Mouse (Mus musculus) myocyte (in vitro differentiated cells): ENCODE measurements at regions not wholly inside any gene's neighbourhood (a gene's known extent, or its start where the extent isn't known, plus 50 kb on each side); places are given as distances from the start of the nearest gene placed in this dataset.

Source experiments
- H3K27me3 ChIP-seq: one replicate; pipeline ENCODE4 v1.6.1; 2011; ENCODE audit not compliant: control insufficient read depth, insufficient read depth, insufficient read length
- H3K36me3 ChIP-seq: one replicate; pipeline ENCODE4 v1.6.1; 2011; ENCODE audit not compliant: control insufficient read depth, insufficient read depth
- H3K4me2 ChIP-seq: one replicate; pipeline ENCODE4 v1.6.1; 2011; ENCODE audit warnings: low read depth, control low read depth
- H3K4me3 ChIP-seq: one replicate; pipeline ENCODE4 v1.5.1; 2011; ENCODE audit warnings: mild to moderate bottlenecking, control low read depth, moderate library complexity
- H3K79me2 ChIP-seq: one replicate; pipeline ENCODE4 v1.6.1; 2011; ENCODE audit not compliant: control insufficient read depth, insufficient read depth
- H3ac ChIP-seq: one replicate; pipeline ENCODE4 v1.6.1; 2011; ENCODE audit not compliant: control insufficient read depth, insufficient read length
- CEBPB ChIP-seq: IDR thresholded peaks from 2 replicates; pipeline ENCODE4 v1.6.1; 2011; ENCODE audit warnings: mild to moderate bottlenecking, moderate library complexity; ENCODE audit not compliant: poor library complexity, insufficient read depth, severe bottlenecking
- E2F4 ChIP-seq: IDR thresholded peaks from one replicate; pipeline ENCODE4 v1.6.1; 2011; ENCODE audit warnings: mild to moderate bottlenecking, control low read depth, moderate library complexity; ENCODE audit not compliant: insufficient read depth
- MAX ChIP-seq: IDR thresholded peaks from one replicate; pipeline ENCODE4 v1.6.1; 2011; ENCODE audit warnings: low read depth, mild to moderate bottlenecking, control low read depth
- MYOD1 ChIP-seq, 3 experiments: IDR thresholded peaks; one replicate each; pipeline ENCODE4 v1.6.1; 2011; ENCODE audit warnings: control low read depth in 2 of 3, low read depth in 2 of 3, mild to moderate bottlenecking in 2 of 3, moderate library complexity in 1 of 3; ENCODE audit not compliant: insufficient read length in 2 of 3, control insufficient read depth in 1 of 3
- MYOG ChIP-seq, 3 experiments: IDR thresholded peaks; one replicate each; pipeline ENCODE4 v1.6.1; 2011; ENCODE audit warnings: control low read depth in 2 of 3, low read depth in 2 of 3, mild to moderate bottlenecking in 2 of 3; ENCODE audit not compliant: insufficient read length in 2 of 3, control insufficient read depth in 1 of 3, insufficient read depth in 1 of 3
- POLR2A ChIP-seq: IDR thresholded peaks from one replicate; pipeline ENCODE4 v1.6.1; 2011; ENCODE audit warnings: low read depth, mild to moderate bottlenecking, control low read depth, moderate library complexity; ENCODE audit not compliant: insufficient read length
- POLR2AphosphoS2 ChIP-seq: IDR thresholded peaks from one replicate; pipeline ENCODE4 v1.6.1; 2011; ENCODE audit warnings: low read depth, control low read depth; ENCODE audit not compliant: insufficient read length
- REST ChIP-seq: IDR thresholded peaks from one replicate; pipeline ENCODE4 v1.6.1; 2011; ENCODE audit warnings: mild to moderate bottlenecking, control low read depth, moderate library complexity; ENCODE audit not compliant: insufficient read depth, insufficient read length
- SRF ChIP-seq: IDR thresholded peaks from one replicate; pipeline ENCODE4 v1.6.1; 2011; ENCODE audit warnings: low read depth; ENCODE audit not compliant: control insufficient read depth, insufficient read length
- TCF12 ChIP-seq: IDR thresholded peaks from one replicate; pipeline ENCODE4 v1.6.1; 2011; ENCODE audit warnings: mild to moderate bottlenecking, control low read depth; ENCODE audit not compliant: poor library complexity, insufficient read depth, severe bottlenecking
- TCF3 ChIP-seq: IDR thresholded peaks from one replicate; pipeline ENCODE4 v1.6.1; 2011; ENCODE audit warnings: low read depth, control low read depth; ENCODE audit not compliant: insufficient read length
- USF1 ChIP-seq: IDR thresholded peaks from one replicate; pipeline ENCODE4 v1.6.1; 2011; ENCODE audit warnings: low read depth, mild to moderate bottlenecking, control low read depth, moderate library complexity

DNA sequence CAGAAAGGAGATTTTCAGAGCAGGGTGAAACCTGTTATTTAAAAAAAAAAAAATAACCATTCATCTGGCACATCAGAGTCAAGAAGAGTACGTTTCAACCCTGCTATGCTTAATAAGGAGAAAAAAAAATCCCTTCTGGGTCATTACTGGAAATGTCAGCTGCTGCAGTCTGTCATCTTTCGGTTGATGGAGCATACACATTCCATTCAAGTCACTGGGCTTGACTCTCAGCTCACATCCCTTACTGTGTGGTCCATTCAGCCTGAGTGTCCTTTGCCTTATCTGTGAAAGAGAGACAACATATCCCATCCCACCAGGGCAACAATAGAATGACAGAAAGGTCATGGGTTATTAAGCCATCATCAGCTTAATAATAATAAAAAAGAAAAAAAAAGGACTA lies 1376.1 kb upstream of the Gm7489 start:
- H3K79me2 ChIP-seq, result no peaks in the 10 kb centered on the region
- no peak overlapping the region for H3K4me3 ChIP-seq
- no peaks in the 10 kb centered on the region for H3K27me3 ChIP-seq
- no peak overlapping the region for H3ac ChIP-seq
- peak; percentile 95 to 97 (median 96) for TF ChIP-seq MYOD1 (IDR thresholded peaks at IDR 0.05; ENCODE audit: control insufficient read depth in 1 of 3, insufficient read length in 2 of 3, low read depth in 2 of 3)
- no peak for TF ChIP-seq POLR2A
- no peak for TF ChIP-seq CEBPB
- no peak for TF ChIP-seq SRF
- TF ChIP-seq USF1, result no peak
- peak; percentile 48 for TF ChIP-seq TCF12
- TF ChIP-seq MAX, result no peak
- TF ChIP-seq POLR2AphosphoS2, result no peak
- TF ChIP-seq MYOG (IDR thresholded peaks at IDR 0.05; ENCODE audit: control insufficient read depth in 1 of 3, insufficient read depth in 1 of 3, insufficient read length in 2 of 3, low read depth in 2 of 3), result no peak
- TF ChIP-seq REST, result no peak
- TF ChIP-seq TCF3, result peak; percentile 29
- TF ChIP-seq E2F4, result no peak
- peak overlapping the region; percentile 4 for H3K4me2 ChIP-seq
- no peaks in the 10 kb centered on the region for H3K36me3 ChIP-seq

DNA sequence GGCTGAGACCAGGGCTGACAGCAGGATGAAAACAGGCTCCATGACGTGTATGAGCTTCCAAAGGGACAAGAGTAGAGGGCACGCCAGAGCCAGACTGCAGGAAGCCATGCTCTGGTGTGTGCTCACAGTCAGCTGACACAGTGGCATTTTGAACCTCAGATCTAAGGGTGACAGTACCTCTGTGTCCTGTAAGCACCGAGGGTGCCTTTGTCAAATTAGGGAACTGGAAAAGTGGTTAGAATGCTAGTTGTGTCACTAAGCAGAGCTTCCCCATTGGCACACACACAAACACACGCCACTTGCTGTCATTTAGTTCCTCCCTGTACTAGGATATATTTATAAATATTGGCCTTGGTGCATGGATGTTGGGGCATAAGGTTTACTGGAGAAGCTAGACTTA lies 1374.6 kb upstream of the Gm7489 start:
- Histone ChIP-seq H3K4me3 (no peak overlapping the region), H3K79me2 (no peaks in the 10 kb centered on the region), H3K36me3 (no peaks in the 10 kb centered on the region), H3K4me2 (no peak overlapping the region), H3K27me3 (no peaks in the 10 kb centered on the region), H3ac (no peak overlapping the region)
- TF ChIP-seq CEBPB (no peak), MYOD1 (IDR thresholded peaks at IDR 0.05; ENCODE audit: control insufficient read depth in 1 of 3, insufficient read length in 2 of 3, low read depth in 2 of 3) (no peak), E2F4 (no peak), TCF12 (no peak), POLR2A (no peak), USF1 (no peak), MAX (no peak), TCF3 (no peak), SRF (no peak), REST (no peak), POLR2AphosphoS2 (no peak), MYOG (IDR thresholded peaks at IDR 0.05; ENCODE audit: control insufficient read depth in 1 of 3, insufficient read depth in 1 of 3, insufficient read length in 2 of 3, low read depth in 2 of 3) (no peak)

GRCm38 (mm10) chr15:52536594-52536993 lies 1348.1 kb upstream of the Gm7489 start:
- TF ChIP-seq CEBPB (no peak), USF1 (no peak), REST (no peak), POLR2A (no peak), TCF3 (no peak), SRF (no peak), MYOG (IDR thresholded peaks at IDR 0.05; ENCODE audit: control insufficient read depth in 1 of 3, insufficient read depth in 1 of 3, insufficient read length in 2 of 3, low read depth in 2 of 3) (no peak), POLR2AphosphoS2 (no peak), MAX (no peak), E2F4 (no peak)
- Histone ChIP-seq H3K4me2 (no peak overlapping the region), H3K27me3 (no peaks in the 10 kb centered on the region)

GRCm38 (mm10) chr15:52558682-52559081 lies 1326.0 kb upstream of the Gm7489 start:
- Histone ChIP-seq H3ac (no peak overlapping the region), H3K4me3 (no peak overlapping the region), H3K4me2 (no peak overlapping the region), H3K79me2 (no peaks in the 10 kb centered on the region), H3K27me3 (no peaks in the 10 kb centered on the region), H3K36me3 (no peaks in the 10 kb centered on the region)
- TF ChIP-seq TCF12, result no peak
- no peak for TF ChIP-seq SRF
- TF ChIP-seq CEBPB, result no peak
- no peak for TF ChIP-seq MYOG (IDR thresholded peaks at IDR 0.05; ENCODE audit: control insufficient read depth in 1 of 3, insufficient read depth in 1 of 3, insufficient read length in 2 of 3, low read depth in 2 of 3)
- TF ChIP-seq TCF3, result no peak
- TF ChIP-seq REST, result no peak
- TF ChIP-seq E2F4, result no peak
- TF ChIP-seq MYOD1 (IDR thresholded peaks at IDR 0.05; ENCODE audit: control insufficient read depth in 1 of 3, insufficient read length in 2 of 3, low read depth in 2 of 3), result no peak
- TF ChIP-seq USF1, result no peak
- no peak for TF ChIP-seq MAX
- no peak for TF ChIP-seq POLR2AphosphoS2
- no peak for TF ChIP-seq POLR2A

More at GRCm38 (mm10) chr15:52536594-52536993, 1348.1 kb upstream of the Gm7489 start:
- Histone ChIP-seq H3K36me3 (no peaks in the 10 kb centered on the region), H3K79me2 (no peaks in the 10 kb centered on the region), H3ac (no peak overlapping the region), H3K4me3 (no peak overlapping the region)

DNA sequence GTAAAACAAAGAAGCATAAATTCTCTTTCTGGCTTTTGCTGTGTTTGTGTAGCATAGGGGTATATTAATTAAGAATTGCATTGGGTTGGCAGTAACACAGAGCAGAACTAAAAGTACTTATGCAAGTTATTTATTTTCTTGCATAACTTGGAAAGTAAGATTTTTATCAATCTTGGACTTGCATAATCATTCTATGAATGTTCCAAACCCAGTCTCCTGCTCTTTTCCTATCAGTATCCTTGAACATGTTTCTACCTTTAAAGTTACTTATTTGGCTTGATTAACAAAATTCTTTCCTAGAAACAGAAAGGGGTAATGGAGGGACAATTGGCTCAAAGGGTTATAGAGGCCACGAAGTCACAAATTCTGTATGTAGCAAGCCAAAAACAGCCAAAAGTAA lies 1320.6 kb upstream of the Gm7489 start:
- Histone ChIP-seq H3ac (no peak overlapping the region), H3K4me2 (no peak overlapping the region), H3K36me3 (no peaks in the 10 kb centered on the region), H3K4me3 (no peak overlapping the region), H3K79me2 (no peaks in the 10 kb centered on the region), H3K27me3 (no peaks in the 10 kb centered on the region)
- TF ChIP-seq MYOD1 (IDR thresholded peaks at IDR 0.05; ENCODE audit: control insufficient read depth in 1 of 3, insufficient read length in 2 of 3, low read depth in 2 of 3) (no peak), TCF12 (no peak), CEBPB (no peak)
